Comparison of ENCODE assay signal across 14 mouse cellular contexts in genomic region chr10:50901601-50902475, GRCm38 (mm10). TPM values are rescaled to one million over a fixed set of nuclear protein-coding genes. Genes with fewer than 3 reads are reported as not detected.
DNase-seq lines count a peak whose midpoint lies in the region; ATAC-seq lines count a peak whose summit lies in the region.
"Had no signal": no experiment of that assay in that cellular context is flagged by ENCODE, and none has a peak within 500 bp of the region (broad histone marks: within the 10 kb centered on the region; RNA-seq: fewer than 3 reads in every experiment).

No protein-coding gene starts in this region.

- peaks cover 83% of the 10 kb centered on the region for H3K27me3 ChIP-seq in hindbrain, embryonic 12.5 days
- peaks cover 92% of the 10 kb centered on the region for H3K27me3 ChIP-seq in hindbrain, embryonic 13.5 days
- H3K27me3 ChIP-seq in midbrain, embryonic 11.5 days (ENCODE audit: control insufficient read depth, insufficient read depth, low read length): peaks cover 85% of the 10 kb centered on the region
- H3K27me3 ChIP-seq in midbrain, embryonic 15.5 days (replicated peaks): peaks cover 77% of the 10 kb centered on the region
- H3K27me3 ChIP-seq in midbrain, embryonic 14.5 days (ENCODE audit: control insufficient read depth, insufficient read depth, low read length): peaks cover 86% of the 10 kb centered on the region

- no peak overlapping the region for H3K9ac ChIP-seq in hindbrain, embryonic 12.5 days
- no peak overlapping the region for H3K9ac ChIP-seq in hindbrain, embryonic 13.5 days
- H3K9ac ChIP-seq in midbrain, embryonic 11.5 days (ENCODE audit: low read length): peak overlapping the region; percentile 12; the same call in 1 of the 2 replicates
- no peak overlapping the region for H3K9ac ChIP-seq in midbrain, embryonic 15.5 days
- no peak overlapping the region for H3K9ac ChIP-seq in midbrain, embryonic 14.5 days (replicated peaks; ENCODE audit: low read length)
- H3K9ac ChIP-seq: heart, embryonic 15.5 days; intestine, embryonic 15.5 days had no signal

- H3K4me2 ChIP-seq in hindbrain, embryonic 12.5 days (replicated peaks): 0 out of 2 replicates have a peak overlapping the region, but pooled peaks have one; percentile 12
- no peak overlapping the region for H3K4me2 ChIP-seq in hindbrain, embryonic 13.5 days
- peak overlapping the region; percentile 43 for H3K4me2 ChIP-seq in midbrain, embryonic 11.5 days
- H3K4me2 ChIP-seq in midbrain, embryonic 15.5 days: no peak overlapping the region
- 0 out of 2 replicates have a peak overlapping the region, but pooled peaks have one; percentile 30 for H3K4me2 ChIP-seq in midbrain, embryonic 14.5 days (ENCODE audit: low read length)
- H3K4me2 ChIP-seq: heart, embryonic 15.5 days; intestine, embryonic 15.5 days had no signal

- no peak overlapping the region for H3K27ac ChIP-seq in hindbrain, embryonic 12.5 days
- H3K27ac ChIP-seq in hindbrain, embryonic 13.5 days: no peak overlapping the region
- H3K27ac ChIP-seq in midbrain, embryonic 11.5 days (ENCODE audit: low read depth, low read length): peak overlapping the region; percentile 47
- H3K27ac ChIP-seq in midbrain, embryonic 15.5 days: no peak overlapping the region
- no peak overlapping the region for H3K27ac ChIP-seq in midbrain, embryonic 14.5 days (replicated peaks; ENCODE audit: low read depth, low read length)
- H3K27ac ChIP-seq: heart, embryonic 15.5 days; intestine, embryonic 15.5 days had no signal

- H3K36me3 ChIP-seq in hindbrain, embryonic 12.5 days: no peaks in the 10 kb centered on the region
- no peaks in the 10 kb centered on the region for H3K36me3 ChIP-seq in hindbrain, embryonic 13.5 days
- no peaks in the 10 kb centered on the region for H3K36me3 ChIP-seq in midbrain, embryonic 11.5 days (ENCODE audit: control insufficient read depth, insufficient read depth, low read length)
- no peaks in the 10 kb centered on the region for H3K36me3 ChIP-seq in midbrain, embryonic 15.5 days (replicated peaks)
- no peaks in the 10 kb centered on the region for H3K36me3 ChIP-seq in midbrain, embryonic 14.5 days (ENCODE audit: control insufficient read depth, insufficient read depth, low read length)
- H3K36me3 ChIP-seq: heart, embryonic 15.5 days; intestine, embryonic 15.5 days had no signal

- WGBS in hindbrain, embryonic 12.5 days: 2% methylated on average over 19 of the region's 19 CpGs
- WGBS in hindbrain, embryonic 13.5 days: 1% methylated on average over 19 of the region's 19 CpGs
- under 1% methylated on average over 19 of the region's 19 CpGs for WGBS in midbrain, embryonic 11.5 days
- WGBS in midbrain, embryonic 15.5 days: 1% methylated on average over 19 of the region's 19 CpGs
- under 1% methylated on average over 19 of the region's 19 CpGs for WGBS in midbrain, embryonic 14.5 days

- peak; percentile 91 for DNase-seq in midbrain, embryonic 11.5 days (ENCODE audit: low spot score, missing footprints)
- peak; percentile 64 for DNase-seq in embryo, embryonic 10.5 days (ENCODE audit: low spot score)
- peak; percentile 69 for DNase-seq in midbrain, embryonic 14.5 days
- DNase-seq: liver; thymus, postnatal 14 days had no signal

- H3K9me3 ChIP-seq in hindbrain, embryonic 12.5 days (replicated peaks): no peaks in the 10 kb centered on the region
- no peaks in the 10 kb centered on the region for H3K9me3 ChIP-seq in hindbrain, embryonic 13.5 days
- H3K9me3 ChIP-seq in midbrain, embryonic 11.5 days (ENCODE audit: control insufficient read depth, low read length): no peaks in the 10 kb centered on the region
- no peaks in the 10 kb centered on the region for H3K9me3 ChIP-seq in midbrain, embryonic 15.5 days
- no peaks in the 10 kb centered on the region for H3K9me3 ChIP-seq in midbrain, embryonic 14.5 days (ENCODE audit: control insufficient read depth, low read length)
- H3K9me3 ChIP-seq: heart, embryonic 15.5 days; intestine, embryonic 15.5 days had no signal

- no peak for ATAC-seq in hindbrain, embryonic 12.5 days (ENCODE audit: low FRiP score)
- no peak for ATAC-seq in hindbrain, embryonic 13.5 days (ENCODE audit: low FRiP score)
- 0 out of 2 replicates have a peak, but pooled peaks have one; percentile 17 for ATAC-seq in midbrain, embryonic 11.5 days (ENCODE audit: low FRiP score)
- no peak for ATAC-seq in midbrain, embryonic 15.5 days (replicated peaks)
- no peak for ATAC-seq in midbrain, embryonic 14.5 days (ENCODE audit: low FRiP score, low TSS enrichment)
- no peak for ATAC-seq in megakaryocyte-erythroid progenitor cell, adult 5-6 weeks (replicated peaks; ENCODE audit: low FRiP score, low TSS enrichment, poor library complexity, severe bottlenecking)
- ATAC-seq: lung, postnatal 0 days had no signal

- no peak overlapping the region for H3K4me3 ChIP-seq in hindbrain, embryonic 12.5 days
- no peak overlapping the region for H3K4me3 ChIP-seq in hindbrain, embryonic 13.5 days
- H3K4me3 ChIP-seq in midbrain, embryonic 11.5 days (ENCODE audit: low read depth, low read length): peak overlapping the region; percentile 18; the same call in 1 of the 2 replicates
- H3K4me3 ChIP-seq in midbrain, embryonic 15.5 days: no peak overlapping the region
- H3K4me3 ChIP-seq in midbrain, embryonic 14.5 days (replicated peaks; ENCODE audit: low read depth, low read length): no peak overlapping the region
- H3K4me3 ChIP-seq: heart, embryonic 15.5 days; intestine, embryonic 15.5 days had no signal

- peaks cover 7% of the 10 kb centered on the region; the same call in 1 of the 2 replicates for H3K4me1 ChIP-seq in hindbrain, embryonic 12.5 days
- H3K4me1 ChIP-seq in hindbrain, embryonic 13.5 days (replicated peaks): 0 out of 2 replicates have a peak, but pooled peaks cover 13% of the 10 kb centered on the region
- H3K4me1 ChIP-seq in midbrain, embryonic 11.5 days (ENCODE audit: control insufficient read depth, insufficient read depth, low read length): peaks cover 15% of the 10 kb centered on the region
- H3K4me1 ChIP-seq in midbrain, embryonic 15.5 days: peaks cover 8% of the 10 kb centered on the region; the same call in 1 of the 2 replicates
- no peaks in the 10 kb centered on the region for H3K4me1 ChIP-seq in midbrain, embryonic 14.5 days (ENCODE audit: control insufficient read depth, insufficient read depth, low read length)

RNA-seq across cellular contexts. Expression of gene Sim1, which starts 7.3 kb away (rescaled TPM):
- 1.1 TPM in 2 replicates for polyA plus RNA-seq in hindbrain, embryonic 12.5 days (2016; fragmentation: Nextera tagmentation; extraction: Ambion mirVana)
- 0.10 and 0.13 TPM in 2 replicates for polyA plus RNA-seq in hindbrain, embryonic 13.5 days (2015; fragmentation: Nextera tagmentation; extraction: Ambion mirVana)
- 7.9 and 8.7 TPM in 2 replicates for polyA plus RNA-seq in midbrain, embryonic 11.5 days (2014; fragmentation: Nextera tagmentation; extraction: Ambion mirVana)
- 2.1 and 3.8 TPM in 2 replicates for polyA plus RNA-seq in midbrain, embryonic 15.5 days (2015; fragmentation: Nextera tagmentation; extraction: Ambion mirVana)
- 0.77 and 0.91 TPM in 2 replicates for polyA plus RNA-seq in midbrain, embryonic 14.5 days (2014; fragmentation: Nextera tagmentation; extraction: Ambion mirVana)
- total RNA-seq in megakaryocyte-erythroid progenitor cell, adult 5-6 weeks (2014; fragmentation: Nextera tagmentation): not detected in 2 replicates
- not detected in 2 replicates for total RNA-seq in megakaryocyte-erythroid progenitor cell, adult 5-6 weeks (2017)
- total RNA-seq: adrenal gland, adult 18-20 months; layer of hippocampus, postnatal 25 days had no signal
- polyA plus RNA-seq: heart, embryonic 15.5 days; intestine, embryonic 15.5 days; lung, postnatal 0 days had no signal

Comparison
In these comparisons a context has a peak if more than half of its experiments do, and no peak if none do; other contexts are left out.
1. H3K4me2 ChIP-seq: peak in hindbrain, embryonic 12.5 days (single experiment), midbrain, embryonic 11.5 days (single experiment) and midbrain, embryonic 14.5 days (single experiment); none in hindbrain, embryonic 13.5 days (single experiment) and midbrain, embryonic 15.5 days (single experiment).
2. Peak in every context shown above with its lines, with median percentiles within 50 percentile points of each other: DNase-seq.